Mouse (Mus musculus) limb, embryonic 10.5 days (tissue): Measurements from ENCODE around the gene Cpne6. TPM values are rescaled to one million over a fixed set of nuclear protein-coding genes. Genes with fewer than 3 reads are reported as not detected.

Source experiments
- DNase-seq: peaks from one replicate; pipeline ENCODE4 v3.0.0-alpha.2; 2017; ENCODE audit warnings: low spot score
- H3K27ac ChIP-seq: fragments of 300-500 bp; sonication (generic); 2 replicates; pipeline ENCODE4 v1.5.1; 2016; ENCODE audit warnings: mild to moderate bottlenecking
- H3K27me3 ChIP-seq: fragments of 300-500 bp; sonication (generic); 2 replicates; pipeline ENCODE4 v1.6.1; 2016; ENCODE audit warnings: low read depth, mild to moderate bottlenecking; ENCODE audit not compliant: poor library complexity, severe bottlenecking
- H3K36me3 ChIP-seq: fragments of 300-500 bp; sonication (generic); 2 replicates; pipeline ENCODE4 v1.6.1; 2016; ENCODE audit warnings: mild to moderate bottlenecking, moderate library complexity
- H3K4me1 ChIP-seq: fragments of 300-500 bp; sonication (generic); 2 replicates; pipeline ENCODE4 v1.6.1; 2016
- H3K4me3 ChIP-seq: fragments of 300-500 bp; sonication (generic); 2 replicates; pipeline ENCODE4 v1.5.1; 2016; ENCODE audit warnings: mild to moderate bottlenecking, moderate library complexity
- H3K9me3 ChIP-seq: fragments of 300-500 bp; sonication (generic); replicated peaks from 2 replicates; pipeline ENCODE4 v1.6.1; 2016; ENCODE audit warnings: mild to moderate bottlenecking
- WGBS: fragments of 180-500 bp; shearing (Covaris S2); methylation state at CpG from one replicate; pipeline ENCODE4 v1.1.7; 2016; 5-methylcytosine and 5-hydroxymethylcytosine counted together
- polyA plus RNA-seq: library from polyadenylated mRNA; unstranded; fragments of >200 nt; fragmentation: Nextera tagmentation; extraction: Ambion mirVana; gene quantifications from 2 replicates; pipeline ENCODE4 v1.2.1, GENCODE M21; 2016

Gene Cpne6
- polyA plus RNA-seq, 1 experiment from 2014 or later: 0.05 TPM

DNA sequence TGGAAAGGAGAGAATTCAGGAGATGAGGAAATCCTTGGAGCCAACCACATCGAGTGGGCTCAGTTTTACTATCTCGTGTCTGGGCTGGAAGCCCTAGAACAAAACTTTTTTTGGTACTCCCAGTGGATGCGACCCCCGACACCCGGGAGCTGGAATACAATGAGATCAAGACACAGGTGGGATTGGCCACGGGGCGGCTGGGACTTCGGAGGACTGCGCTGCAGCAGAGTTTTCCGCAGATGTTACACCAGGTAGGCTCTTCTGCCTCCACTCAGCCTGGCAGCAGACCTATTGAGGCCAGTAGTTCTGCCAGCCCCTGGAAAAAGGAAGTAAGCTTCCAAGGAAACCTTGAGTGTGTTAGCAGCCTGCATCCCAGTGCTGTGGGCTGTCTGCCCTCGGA is 53.0 kb downstream of the Cpne6 start:
- no peaks in the 10 kb centered on the region for H3K9me3 ChIP-seq
- peaks cover 12% of the 10 kb centered on the region for H3K4me1 ChIP-seq
- no peak for DNase-seq
- WGBS: 93% methylated on average over 11 of the region's 11 CpGs
- no peak overlapping the region for H3K4me3 ChIP-seq
- H3K27ac ChIP-seq: no peak overlapping the region
- no peaks in the 10 kb centered on the region for H3K27me3 ChIP-seq
- peaks cover 55% of the 10 kb centered on the region for H3K36me3 ChIP-seq

DNA sequence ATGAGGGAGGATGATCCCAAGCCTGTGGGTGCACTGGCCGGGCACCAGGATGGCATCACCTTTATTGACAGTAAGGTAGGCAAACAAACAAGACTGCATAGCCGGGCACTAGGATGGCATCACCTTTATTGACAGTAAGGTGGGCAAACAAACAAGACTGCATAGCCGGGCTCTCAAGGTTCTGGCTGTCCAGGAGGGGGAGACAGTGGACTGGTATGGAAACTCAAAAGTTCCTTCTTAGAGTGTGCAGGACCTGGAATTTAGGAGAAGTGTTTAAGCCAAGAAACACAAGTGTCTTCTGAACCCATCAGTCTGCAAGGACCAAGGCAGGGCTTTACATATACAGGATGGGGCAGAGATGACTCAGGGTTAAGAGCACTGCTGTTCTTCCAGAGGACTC is 55.5 kb downstream of the Cpne6 start:
- Histone ChIP-seq H3K9me3 (no peaks in the 10 kb centered on the region), H3K4me3 (no peak overlapping the region), H3K36me3 (peaks cover 78% of the 10 kb centered on the region), H3K4me1 (peaks cover 12% of the 10 kb centered on the region), H3K27me3 (no peaks in the 10 kb centered on the region), H3K27ac (no peak overlapping the region)
- no peak for DNase-seq
- WGBS: 86% methylated on average over 3 of the region's 3 CpGs

Other genes with a start within 250 kb of the Cpne6 start
- 74.5 and 83.2 TPM in 2 replicates for gene Dhrs4, start 31.7 kb upstream of the Cpne6 start, polyA plus RNA-seq
- 2.4 and 2.9 TPM in 2 replicates for gene Carmil3, start 19.8 kb upstream of the Cpne6 start, polyA plus RNA-seq
- gene Nrl, start 14.5 kb downstream of the Cpne6 start, polyA plus RNA-seq: not detected in 2 replicates
- 22.1 and 26.9 TPM in 2 replicates for gene Pck2, start 29.8 kb downstream of the Cpne6 start, polyA plus RNA-seq
- 62.3 and 69.1 TPM in 2 replicates for gene Dcaf11, start 49.6 kb downstream of the Cpne6 start, polyA plus RNA-seq
- 0.59 and 0.87 TPM in 2 replicates for gene A730061H03Rik, start 50.0 kb downstream of the Cpne6 start, polyA plus RNA-seq
- 1.3 and 3.9 TPM in 2 replicates for gene Fitm1, start 65.2 kb downstream of the Cpne6 start, polyA plus RNA-seq
- 109 and 115 TPM in 2 replicates for gene Psme1, start 67.7 kb downstream of the Cpne6 start, polyA plus RNA-seq
- 5.2 and 5.4 TPM in 2 replicates for gene Emc9, start 74.9 kb downstream of the Cpne6 start, polyA plus RNA-seq
- 157 and 192 TPM in 2 replicates for gene Psme2, start 80.7 kb downstream of the Cpne6 start, polyA plus RNA-seq
- gene Rnf31, start 81.3 kb downstream of the Cpne6 start, polyA plus RNA-seq: 19.7 and 22.6 TPM in 2 replicates
- 4.9 and 7.0 TPM in 2 replicates for gene Irf9, start 93.1 kb downstream of the Cpne6 start, polyA plus RNA-seq
- 6.1 and 12.1 TPM in 2 replicates for gene Rec8, start 107.6 kb downstream of the Cpne6 start, polyA plus RNA-seq
- 134 and 152 TPM in 2 replicates for gene Ipo4, start 125.5 kb downstream of the Cpne6 start, polyA plus RNA-seq
- 1.1 and 2.2 TPM in 2 replicates for gene Gm49378, start 127.5 kb downstream of the Cpne6 start, polyA plus RNA-seq
- gene Tm9sf1, start 133.4 kb downstream of the Cpne6 start, polyA plus RNA-seq: 80.6 and 92.0 TPM in 2 replicates
- 0.60 and 0.61 TPM in 2 replicates for gene Tssk4, start 139.7 kb downstream of the Cpne6 start, polyA plus RNA-seq
- 58.8 and 67.0 TPM in 2 replicates for gene Mdp1, start 150.1 kb downstream of the Cpne6 start, polyA plus RNA-seq
- 55.8 and 60.8 TPM in 2 replicates for gene Gmpr2, start 161.5 kb downstream of the Cpne6 start, polyA plus RNA-seq
- gene Nedd8, start 161.7 kb downstream of the Cpne6 start, polyA plus RNA-seq: 649 and 655 TPM in 2 replicates
- 66.2 and 77.9 TPM in 2 replicates for gene Tinf2, start 171.4 kb downstream of the Cpne6 start, polyA plus RNA-seq
- gene Tgm1, start 203.5 kb downstream of the Cpne6 start, polyA plus RNA-seq: 1.5 and 1.9 TPM in 2 replicates
- gene Rabggta, start 211.8 kb downstream of the Cpne6 start, polyA plus RNA-seq: 27.3 and 29.7 TPM in 2 replicates
- 65.2 and 67.4 TPM in 2 replicates for gene Dhrs1, start 235.2 kb downstream of the Cpne6 start, polyA plus RNA-seq
- 68.7 and 71.4 TPM in 2 replicates for gene Nop9, start 235.2 kb downstream of the Cpne6 start, polyA plus RNA-seq
- 0.24 TPM in 1 of 2 replicates, not detected in the other for gene Cideb, start 248.0 kb downstream of the Cpne6 start, polyA plus RNA-seq